Mouse (Mus musculus) monocyte, adult 2 months (primary cell): ENCODE results near the gene Prmt2.

Source experiments
- DNase-seq, 2 experiments: peaks; one replicate each; pipeline ENCODE4 v3.0.0; 2022; ENCODE audit warnings: low spot score in 2 of 2, low read depth in 1 of 2

Prmt2 gene

GRCm38 (mm10) chr10:76237341-76238225, at the start of gene Prmt2:
Gene Prmt2, minus strand, starts transcription at chr10:76237865.
- peak; percentile 48 to 71 for DNase-seq

- DNase-seq, result no peak
These were observed 41.0 kb upstream of the Prmt2 start for GRCm38 (mm10) chr10:76278541-76279097.

- no peak for DNase-seq
These were observed 37.6 kb upstream of the Prmt2 start for GRCm38 (mm10) chr10:76275256-76275655.

GRCm38 (mm10) chr10:76271238-76271637, 33.6 kb upstream of the Prmt2 start:
- DNase-seq, result no peak

GRCm38 (mm10) chr10:76262431-76262830, 24.8 kb upstream of the Prmt2 start:
- no peak for DNase-seq

GRCm38 (mm10) chr10:76261447-76261846, 23.8 kb upstream of the Prmt2 start:
- DNase-seq, result no peak

- DNase-seq, result no peak
These were observed 22.8 kb upstream of the Prmt2 start for GRCm38 (mm10) chr10:76260358-76261059.

GRCm38 (mm10) chr10:76259566-76260232, 22.0 kb upstream of the Prmt2 start:
- no peak for DNase-seq

- DNase-seq, result peak; percentile 23 to 64
These were observed 20.2 kb upstream of the Prmt2 start for GRCm38 (mm10) chr10:76257719-76258390.

- DNase-seq, result no peak
These were observed 19.6 kb upstream of the Prmt2 start for GRCm38 (mm10) chr10:76257231-76257630.

GRCm38 (mm10) chr10:76255617-76256016, 18.0 kb upstream of the Prmt2 start:
- no peak for DNase-seq

- DNase-seq, result no peak
These were observed 15.9 kb upstream of the Prmt2 start, which contains the start of gene S100b for GRCm38 (mm10) chr10:76253536-76253935. Gene S100b, plus strand, starts transcription at chr10:76253853.

GRCm38 (mm10) chr10:76253079-76253478, 15.4 kb upstream of the Prmt2 start:
- DNase-seq, result no peak

GRCm38 (mm10) chr10:76250870-76251269, 13.2 kb upstream of the Prmt2 start:
- no peak for DNase-seq

- DNase-seq, result no peak
These were observed 10.9 kb upstream of the Prmt2 start for GRCm38 (mm10) chr10:76248647-76248968.

- DNase-seq, result no peak
These were observed 10.4 kb upstream of the Prmt2 start for GRCm38 (mm10) chr10:76247960-76248646.

- DNase-seq, result no peak
These were observed 8.9 kb upstream of the Prmt2 start for GRCm38 (mm10) chr10:76246601-76247000.

- no peak for DNase-seq
These were observed 7.4 kb upstream of the Prmt2 start for GRCm38 (mm10) chr10:76245106-76245505.

GRCm38 (mm10) chr10:76239401-76239800, 1.7 kb upstream of the Prmt2 start:
- DNase-seq, result no peak

- DNase-seq, result no peak
These were observed 8.0 kb downstream of the Prmt2 start for GRCm38 (mm10) chr10:76229627-76230026.
